Mouse (Mus musculus) intestine, postnatal 0 days (tissue): ENCODE measurements at regions not wholly inside any gene's neighbourhood (a gene's known extent, or its start where the extent isn't known, plus 50 kb on each side); places are given as distances from the start of the nearest gene placed in this dataset.

Experiments
- ATAC-seq: fragments of 200-750 bp; cut with Nextera tagmentation; 2 replicates; pipeline ENCODE4 v1.8.0; 2017; ENCODE audit warnings: mild to moderate bottlenecking, moderate TSS enrichment, moderate library complexity
- H3K27ac ChIP-seq: fragments of 300-500 bp; sonication (generic); 2 replicates; pipeline ENCODE4 v1.5.1; 2014; ENCODE audit warnings: mild to moderate bottlenecking, low read depth, low read length, moderate library complexity
- H3K27me3 ChIP-seq: fragments of 300-500 bp; sonication (generic); replicated peaks from 2 replicates; pipeline ENCODE4 v1.6.1; 2014; ENCODE audit warnings: low read length, mixed read lengths; ENCODE audit not compliant: control insufficient read depth, insufficient read depth
- H3K36me3 ChIP-seq: fragments of 300-500 bp; sonication (generic); 2 replicates; pipeline ENCODE4 v1.6.1; 2014; ENCODE audit warnings: mild to moderate bottlenecking, moderate library complexity; ENCODE audit not compliant: control insufficient read depth, insufficient read depth
- H3K4me1 ChIP-seq: fragments of 300-500 bp; sonication (generic); replicated peaks from 2 replicates; pipeline ENCODE4 v1.6.1; 2014; ENCODE audit warnings: antibody characterized with exemption, low read length, mixed read lengths; ENCODE audit not compliant: control insufficient read depth, insufficient read depth
- H3K4me2 ChIP-seq: fragments of 300-500 bp; sonication (generic); replicated peaks from 2 replicates; pipeline ENCODE4 v1.6.1; 2014; ENCODE audit warnings: low read depth, mild to moderate bottlenecking, moderate library complexity
- H3K4me3 ChIP-seq: fragments of 300-500 bp; sonication (generic); 2 replicates; pipeline ENCODE4 v1.5.1; 2014; ENCODE audit warnings: low read depth, low read length
- H3K9ac ChIP-seq: fragments of 300-500 bp; sonication (generic); 2 replicates; pipeline ENCODE4 v1.6.1; 2014; ENCODE audit warnings: mild to moderate bottlenecking, low read depth, low read length
- H3K9me3 ChIP-seq: fragments of 300-500 bp; sonication (generic); 2 replicates; pipeline ENCODE4 v1.6.1; 2016; ENCODE audit warnings: mixed run types; ENCODE audit not compliant: control insufficient read depth
- CTCF ChIP-seq: sonication (generic); IDR thresholded peaks from 2 replicates; pipeline ENCODE4 v1.5.1; 2016; ENCODE audit warnings: low read depth, mild to moderate bottlenecking, control low read depth, antibody characterized with exemption, moderate library complexity
- WGBS: fragments of 180-500 bp; shearing (Covaris S2); extraction: QIAGEN DNeasy Blood & Tissue Kit; methylation state at CpG from one replicate; pipeline ENCODE4 v1.1.7; 2014; 5-methylcytosine and 5-hydroxymethylcytosine counted together

DNA sequence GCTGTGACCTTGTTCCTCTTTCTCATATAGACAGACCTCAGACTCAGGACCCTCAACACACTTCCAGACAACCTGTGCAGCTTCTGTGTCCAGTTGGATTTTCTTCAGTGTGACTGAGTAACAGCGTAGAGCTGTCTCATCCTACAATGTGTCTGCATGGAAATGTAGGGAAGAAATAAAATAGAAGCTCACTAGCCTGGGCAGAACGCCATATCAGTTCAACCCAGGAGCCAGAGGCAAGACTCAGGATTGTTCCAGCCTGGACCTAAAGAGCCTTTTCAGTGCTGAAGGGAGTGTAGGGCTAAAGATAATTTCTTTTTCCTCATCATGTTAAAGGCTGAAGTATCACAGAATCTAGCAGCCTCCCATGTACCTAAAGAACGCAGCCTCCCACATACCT, 88.9 kb downstream of the H2al1j start:
- Histone ChIP-seq H3K9me3 (no peaks in the 10 kb centered on the region), H3K4me2 (no peak overlapping the region), H3K27me3 (no peaks in the 10 kb centered on the region), H3K9ac (no peak overlapping the region), H3K4me1 (no peaks in the 10 kb centered on the region), H3K4me3 (no peak overlapping the region), H3K36me3 (no peaks in the 10 kb centered on the region), H3K27ac (no peak overlapping the region)
- TF ChIP-seq CTCF = no peak
- ATAC-seq = no peak
- 88% methylated on average over 3 of the region's 3 CpGs for WGBS

DNA sequence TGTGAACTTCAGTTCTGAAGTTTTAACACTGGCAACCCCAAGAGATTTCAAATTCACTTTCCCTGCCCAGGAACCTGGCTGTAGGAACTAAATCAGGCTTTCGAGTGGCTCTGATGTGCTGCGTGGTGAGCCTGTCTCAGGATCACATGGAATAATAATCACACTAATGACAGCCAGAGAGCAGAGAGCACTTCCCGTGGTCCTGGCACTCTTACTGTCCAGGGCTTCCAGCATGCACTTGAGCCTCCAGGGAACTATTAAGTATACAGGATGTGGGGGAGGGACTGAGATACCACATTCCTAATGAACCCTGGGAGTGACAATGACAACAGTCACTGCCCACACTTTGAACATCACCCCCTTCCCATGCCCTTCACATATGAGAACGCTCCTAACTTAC, 90.2 kb downstream of the H2al1j start:
- no peak for TF ChIP-seq CTCF
- Histone ChIP-seq H3K4me1 (no peaks in the 10 kb centered on the region), H3K9me3 (no peaks in the 10 kb centered on the region), H3K27ac (no peak overlapping the region), H3K4me2 (no peak overlapping the region), H3K4me3 (no peak overlapping the region), H3K36me3 (no peaks in the 10 kb centered on the region), H3K9ac (no peak overlapping the region), H3K27me3 (no peaks in the 10 kb centered on the region)
- whole genome bisulfite sequencing = 61% methylated on average over 4 of the region's 4 CpGs
- no peak for ATAC-seq

DNA sequence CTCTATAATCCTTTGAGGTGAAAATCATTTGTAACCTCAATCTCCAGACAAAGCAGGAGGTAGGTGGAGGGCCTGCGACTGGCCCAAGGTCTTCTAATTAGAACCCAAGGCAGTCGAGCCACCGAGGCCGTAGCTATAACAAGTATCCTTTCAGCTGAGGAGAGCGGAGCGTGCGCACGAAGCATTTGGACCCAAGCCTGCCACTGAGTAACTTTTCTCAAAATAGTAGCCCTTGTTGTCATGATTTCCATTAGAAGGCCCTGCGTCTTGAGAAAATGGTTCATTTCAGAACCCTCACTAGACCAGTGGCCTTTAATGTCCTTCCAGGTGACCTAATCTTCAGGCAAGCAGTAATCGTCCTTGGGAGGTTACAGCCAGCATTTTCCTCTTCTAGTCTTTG, 90.6 kb downstream of the H2al1j start:
- H3K9ac ChIP-seq = no peak overlapping the region
- no peak overlapping the region for H3K4me2 ChIP-seq
- no peak for TF ChIP-seq CTCF
- no peak overlapping the region for H3K4me3 ChIP-seq
- H3K27ac ChIP-seq = no peak overlapping the region
- H3K4me1 ChIP-seq = no peaks in the 10 kb centered on the region
- H3K36me3 ChIP-seq = no peaks in the 10 kb centered on the region
- ATAC-seq = no peak
- H3K27me3 ChIP-seq = no peaks in the 10 kb centered on the region
- no peaks in the 10 kb centered on the region for H3K9me3 ChIP-seq
- 84% methylated on average over 10 of the region's 10 CpGs for WGBS

DNA sequence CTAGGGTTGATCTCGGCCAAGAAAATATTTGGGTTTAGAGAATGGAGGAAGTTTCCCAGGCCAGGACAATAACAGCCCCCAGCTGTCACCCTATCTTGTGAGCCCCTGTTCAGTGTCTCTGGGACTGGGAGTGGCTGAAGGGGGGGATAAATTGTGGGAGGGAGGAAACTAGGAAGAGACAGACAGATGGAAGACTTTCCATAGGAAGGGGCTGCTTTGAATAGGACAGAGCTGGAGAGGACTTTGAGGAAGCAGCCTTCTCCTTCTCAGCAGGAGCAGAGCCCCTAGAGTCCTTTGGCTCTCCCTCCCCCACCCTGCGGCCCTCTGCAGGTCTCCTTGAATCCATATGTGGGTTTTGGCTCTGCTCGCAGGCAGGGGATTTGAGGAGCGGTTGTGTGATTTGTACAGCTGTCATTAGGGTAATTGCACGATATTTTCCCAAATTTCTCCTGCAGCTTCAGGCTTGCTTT, 91.6 kb downstream of the H2al1j start:
- Histone ChIP-seq H3K4me1 (no peaks in the 10 kb centered on the region), H3K4me3 (no peak overlapping the region), H3K27ac (no peak overlapping the region), H3K9me3 (no peaks in the 10 kb centered on the region), H3K36me3 (no peaks in the 10 kb centered on the region), H3K4me2 (no peak overlapping the region), H3K9ac (no peak overlapping the region), H3K27me3 (no peaks in the 10 kb centered on the region)
- ATAC-seq = no peak
- TF ChIP-seq CTCF = no peak
- 48% methylated on average over 5 of the region's 5 CpGs for WGBS

DNA sequence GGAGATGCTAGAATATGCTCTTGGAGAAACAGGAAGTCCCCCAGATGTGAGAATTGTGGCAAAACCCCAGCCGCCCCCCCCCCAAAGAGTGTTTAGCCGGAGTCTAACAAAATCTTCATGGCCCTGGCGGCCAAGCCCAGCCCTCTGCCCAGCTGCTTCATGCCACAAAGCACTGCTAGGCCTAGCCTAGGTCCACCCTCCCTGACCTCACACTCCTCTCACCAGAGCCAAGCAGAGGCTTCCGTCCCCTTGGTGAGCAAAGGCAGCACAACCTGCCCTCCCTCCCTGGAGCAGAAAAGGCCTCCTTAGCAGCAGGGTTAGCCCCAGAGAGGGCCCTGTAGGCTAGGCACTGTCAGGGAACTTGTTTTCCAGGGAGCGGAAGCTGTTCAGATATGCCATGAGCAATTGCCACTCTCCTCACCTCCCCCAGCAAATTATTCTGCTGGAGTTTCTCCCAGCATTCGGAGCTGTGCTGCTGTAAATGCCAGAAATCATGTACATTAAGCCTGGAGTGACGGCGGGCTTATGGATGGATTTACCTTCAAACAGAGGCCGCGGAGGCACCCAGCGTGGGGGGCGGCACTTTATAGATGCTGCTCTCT, 104.9 kb downstream of the H2al1j start:
- Histone ChIP-seq H3K27ac (no peak overlapping the region), H3K4me2 (no peak overlapping the region), H3K27me3 (no peaks in the 10 kb centered on the region), H3K9me3 (no peaks in the 10 kb centered on the region), H3K36me3 (no peaks in the 10 kb centered on the region), H3K9ac (no peak overlapping the region), H3K4me3 (no peak overlapping the region), H3K4me1 (no peaks in the 10 kb centered on the region)
- ATAC-seq = no peak
- 72% methylated on average over 12 of the region's 12 CpGs for WGBS
- TF ChIP-seq CTCF = no peak

DNA sequence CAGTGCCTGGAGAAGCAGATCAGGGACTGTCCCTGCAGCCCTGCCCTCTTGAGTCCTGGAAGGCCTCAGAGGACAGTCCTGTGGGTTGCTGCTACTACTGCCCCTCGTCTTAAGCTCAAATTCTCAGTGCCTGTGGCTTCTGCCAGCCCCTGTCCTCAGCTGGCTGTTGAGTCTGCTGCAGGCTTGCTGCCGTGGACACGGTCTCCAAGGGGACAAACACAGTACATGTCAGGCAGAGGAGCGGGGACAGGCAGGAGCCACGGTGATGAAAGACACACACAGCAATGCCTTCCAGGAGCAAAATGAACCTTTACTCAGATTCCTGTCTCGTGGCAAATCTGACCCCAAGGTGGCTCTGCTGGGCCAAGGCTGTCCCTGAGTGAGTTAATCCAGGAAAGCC, 107.7 kb downstream of the H2al1j start:
- H3K9me3 ChIP-seq = no peaks in the 10 kb centered on the region
- no peak for ATAC-seq
- H3K9ac ChIP-seq = no peak overlapping the region
- H3K4me2 ChIP-seq = no peak overlapping the region
- H3K4me3 ChIP-seq = no peak overlapping the region
- TF ChIP-seq CTCF = no peak
- 71% methylated on average over 6 of the region's 6 CpGs for WGBS
- no peaks in the 10 kb centered on the region for H3K27me3 ChIP-seq
- H3K4me1 ChIP-seq = no peaks in the 10 kb centered on the region
- no peak overlapping the region for H3K27ac ChIP-seq
- H3K36me3 ChIP-seq = no peaks in the 10 kb centered on the region
